In genomic region chr1:45926911-45927310, GRCm38 (mm10) we compare ENCODE assay signal across 1 mouse cellular context.
TF ChIP-seq lines count a peak whose summit lies in the region.

No protein-coding gene starts in this region.

TF ChIP-seq in MEL, 35 proteins besides CTCF, POLR2A, EP300 and RAD21 (continued from another document):
- TF ChIP-seq GATA1 (IDR thresholded peaks at IDR 0.05; ENCODE audit: low read depth, low read length) (no peak), SIN3A (IDR thresholded peaks at IDR 0.05; ENCODE audit: low read length) (no peak), HCFC1 (IDR thresholded peaks at IDR 0.05; ENCODE audit: low read depth, low read length) (no peak), JUND (IDR thresholded peaks at IDR 0.05; ENCODE audit: low read depth, low read length) (no peak), ZNF384 (IDR thresholded peaks at IDR 0.05; ENCODE audit: low read depth, low read length) (no peak), MYB (IDR thresholded peaks at IDR 0.05; ENCODE audit: low read depth, low read length) (no peak), MAX (IDR thresholded peaks at IDR 0.05; ENCODE audit: low read length) (no peak), NRF1 (IDR thresholded peaks at IDR 0.05; ENCODE audit: insufficient read depth, low read depth, low read length, poor library complexity, severe bottlenecking) (no peak), E2F4 (IDR thresholded peaks at IDR 0.05; ENCODE audit: borderline replicate concordance, low read depth, low read length) (no peak), POLR2AphosphoS5 (IDR thresholded peaks at IDR 0.05; ENCODE audit: borderline replicate concordance, low read depth, low read length) (no peak), USF1 (IDR thresholded peaks at IDR 0.05; ENCODE audit: low read depth, low read length) (no peak), TAL1 (IDR thresholded peaks at IDR 0.05; ENCODE audit: low read length) (no peak), MEF2A (IDR thresholded peaks at IDR 0.05; ENCODE audit: extremely low read depth, insufficient replicate concordance, low read depth, low read length, poor library complexity, severe bottlenecking) (no peak), ETS1 (IDR thresholded peaks at IDR 0.05; ENCODE audit: low read depth, low read length) (no peak), TBP (IDR thresholded peaks at IDR 0.05; ENCODE audit: low read depth, low read length) (no peak), ZMIZ1 (IDR thresholded peaks at IDR 0.05; ENCODE audit: low read depth, low read length) (no peak)
